Mouse (Mus musculus): Measurements from ENCODE around the gene Fam241a.

GRCm38 (mm10) chr3:127835594-127835993 is 60.5 kb downstream of the Fam241a start:
- TF ChIP-seq CTCF (IDR thresholded peaks at IDR 0.05; ENCODE audit: insufficient read depth, low read depth, low read length) (no peak), POLR2A (IDR thresholded peaks at IDR 0.05; ENCODE audit: insufficient read depth, low read depth, low read length) (no peak)

All from olfactory bulb, adult 2 months (tissue).